Comparison of ENCODE assay signal across 20 mouse cellular contexts in genomic region chr9:86650822-86651221, GRCm38 (mm10). TPM values are rescaled to one million over a fixed set of nuclear protein-coding genes. Genes with fewer than 3 reads are reported as not detected.
A peak's percentile ranks its signal among the peaks of the same experiment; 100 is the strongest.
DNase-seq lines count a peak whose midpoint lies in the region; ATAC-seq lines count a peak whose summit lies in the region.
"Had no signal": no experiment of that assay in that cellular context is flagged by ENCODE, and none has a peak within 500 bp of the region (broad histone marks: within the 10 kb centered on the region; RNA-seq: fewer than 3 reads in every experiment).

No protein-coding gene starts in this region.

- H3K27me3 ChIP-seq in hindbrain, embryonic 12.5 days = no peaks in the 10 kb centered on the region
- H3K27me3 ChIP-seq in hindbrain, embryonic 10.5 days (ENCODE audit: insufficient read depth, poor library complexity, severe bottlenecking) = no peaks in the 10 kb centered on the region
- no peaks in the 10 kb centered on the region for H3K27me3 ChIP-seq in neural tube, embryonic 12.5 days (replicated peaks)
- no peaks in the 10 kb centered on the region for H3K27me3 ChIP-seq in midbrain, embryonic 14.5 days (ENCODE audit: control insufficient read depth, insufficient read depth, low read length)
- H3K27me3 ChIP-seq: CH12.LX; embryonic facial prominence, embryonic 13.5 days; forebrain, embryonic 12.5 days; heart, embryonic 12.5 days; Patski had no signal

- 57% methylated on average over 5 of the region's 5 CpGs for WGBS in hindbrain, embryonic 12.5 days
- 81% methylated on average over 5 of the region's 5 CpGs for WGBS in hindbrain, embryonic 10.5 days
- WGBS in neural tube, embryonic 12.5 days = 76% methylated on average over 5 of the region's 5 CpGs
- WGBS in midbrain, embryonic 14.5 days = 43% methylated on average over 5 of the region's 5 CpGs

- ATAC-seq in hindbrain, embryonic 12.5 days (ENCODE audit: low FRiP score) = peak; percentile 84
- ATAC-seq in neural tube, embryonic 12.5 days (ENCODE audit: low FRiP score, low read depth) = peak; percentile 59; the same call in 1 of the 2 replicates
- peak; percentile 60 for ATAC-seq in midbrain, embryonic 14.5 days (ENCODE audit: low FRiP score, low TSS enrichment)
- ATAC-seq: activated CD4-positive, CD25-positive, alpha-beta regulatory T cell, adult 4 months; forebrain, embryonic 16.5 days; Patski had no signal

- no peak overlapping the region for H3K9ac ChIP-seq in hindbrain, embryonic 12.5 days
- H3K9ac ChIP-seq in neural tube, embryonic 12.5 days = no peak overlapping the region
- H3K9ac ChIP-seq in midbrain, embryonic 14.5 days (replicated peaks; ENCODE audit: low read length) = no peak overlapping the region
- H3K9ac ChIP-seq: embryonic facial prominence, embryonic 13.5 days; forebrain, embryonic 12.5 days; heart, embryonic 12.5 days had no signal

- H3K9me3 ChIP-seq in hindbrain, embryonic 12.5 days (replicated peaks) = no peaks in the 10 kb centered on the region
- H3K9me3 ChIP-seq in hindbrain, embryonic 10.5 days = no peaks in the 10 kb centered on the region
- no peaks in the 10 kb centered on the region for H3K9me3 ChIP-seq in neural tube, embryonic 12.5 days
- no peaks in the 10 kb centered on the region for H3K9me3 ChIP-seq in midbrain, embryonic 14.5 days (ENCODE audit: control insufficient read depth, low read length)
- H3K9me3 ChIP-seq: forebrain, embryonic 12.5 days; heart, embryonic 12.5 days had no signal

- H3K4me2 ChIP-seq in hindbrain, embryonic 12.5 days (replicated peaks) = no peak overlapping the region
- H3K4me2 ChIP-seq in neural tube, embryonic 12.5 days (replicated peaks) = no peak overlapping the region
- no peak overlapping the region for H3K4me2 ChIP-seq in midbrain, embryonic 14.5 days (ENCODE audit: low read length)
- H3K4me2 ChIP-seq: embryonic facial prominence, embryonic 13.5 days; forebrain, embryonic 12.5 days; heart, embryonic 12.5 days had no signal

- no peak for DNase-seq in hindbrain, embryonic 10.5 days (ENCODE audit: low spot score)
- DNase-seq in neural tube, embryonic 10.5 days (ENCODE audit: extremely low spot score, low spot score) = no peak
- peak; percentile 29 for DNase-seq in midbrain, embryonic 14.5 days
- no peak for DNase-seq in ovary, postnatal 10 days (ENCODE audit: low spot score)
- no peak for DNase-seq in thymus, postnatal 4 days
- DNase-seq: adrenal gland, postnatal 14 days; cerebellum, adult 18-20 months; cerebellum, adult 9-11 months; cerebellum, postnatal 36 days; gastrocnemius, postnatal 14 days; heart, postnatal 36 days had no signal

- no peaks in the 10 kb centered on the region for H3K36me3 ChIP-seq in hindbrain, embryonic 12.5 days
- H3K36me3 ChIP-seq in hindbrain, embryonic 10.5 days = no peaks in the 10 kb centered on the region
- H3K36me3 ChIP-seq in neural tube, embryonic 12.5 days = no peaks in the 10 kb centered on the region
- H3K36me3 ChIP-seq in midbrain, embryonic 14.5 days (ENCODE audit: control insufficient read depth, insufficient read depth, low read length) = no peaks in the 10 kb centered on the region
- H3K36me3 ChIP-seq: embryonic facial prominence, embryonic 13.5 days; forebrain, embryonic 12.5 days; heart, embryonic 12.5 days had no signal

- peak overlapping the region; percentile 40; the same call in 1 of the 2 replicates for H3K27ac ChIP-seq in hindbrain, embryonic 12.5 days
- H3K27ac ChIP-seq in hindbrain, embryonic 10.5 days = no peak overlapping the region
- H3K27ac ChIP-seq in neural tube, embryonic 12.5 days = no peak overlapping the region
- no peak overlapping the region for H3K27ac ChIP-seq in midbrain, embryonic 14.5 days (replicated peaks; ENCODE audit: low read depth, low read length)
- H3K27ac ChIP-seq: embryonic facial prominence, embryonic 13.5 days; forebrain, embryonic 12.5 days had no signal

- no peaks in the 10 kb centered on the region for H3K4me1 ChIP-seq in hindbrain, embryonic 12.5 days
- no peaks in the 10 kb centered on the region for H3K4me1 ChIP-seq in hindbrain, embryonic 10.5 days (replicated peaks)
- no peaks in the 10 kb centered on the region for H3K4me1 ChIP-seq in neural tube, embryonic 12.5 days
- no peaks in the 10 kb centered on the region for H3K4me1 ChIP-seq in midbrain, embryonic 14.5 days (ENCODE audit: control insufficient read depth, insufficient read depth, low read length)
- H3K4me1 ChIP-seq: forebrain, embryonic 12.5 days; heart, embryonic 12.5 days had no signal

- H3K4me3 ChIP-seq in hindbrain, embryonic 12.5 days = no peak overlapping the region
- no peak overlapping the region for H3K4me3 ChIP-seq in hindbrain, embryonic 10.5 days
- H3K4me3 ChIP-seq in neural tube, embryonic 12.5 days = no peak overlapping the region
- H3K4me3 ChIP-seq in midbrain, embryonic 14.5 days (replicated peaks; ENCODE audit: low read depth, low read length) = no peak overlapping the region
- H3K4me3 ChIP-seq: embryonic facial prominence, embryonic 13.5 days; forebrain, embryonic 12.5 days; heart, embryonic 12.5 days had no signal

RNA-seq across cellular contexts. Expression of gene Me1, which starts 44.9 kb away (rescaled TPM):
- 22.8 and 27.1 TPM in 2 replicates for polyA plus RNA-seq in hindbrain, embryonic 12.5 days (2016; fragmentation: Nextera tagmentation; extraction: Ambion mirVana)
- 9.8 and 12.4 TPM in 2 replicates for polyA plus RNA-seq in hindbrain, embryonic 10.5 days (2016; fragmentation: Nextera tagmentation; extraction: Ambion mirVana)
- polyA plus RNA-seq in neural tube, embryonic 12.5 days (2016; fragmentation: Nextera tagmentation; extraction: Ambion mirVana) = 23.7 and 26.3 TPM in 2 replicates
- 31.1 and 36.4 TPM in 2 replicates for polyA plus RNA-seq in midbrain, embryonic 14.5 days (2014; fragmentation: Nextera tagmentation; extraction: Ambion mirVana)
- polyA plus RNA-seq: activated CD4-positive, CD25-positive, alpha-beta regulatory T cell, adult 4 months had no signal
